In the genomic region with DNA sequence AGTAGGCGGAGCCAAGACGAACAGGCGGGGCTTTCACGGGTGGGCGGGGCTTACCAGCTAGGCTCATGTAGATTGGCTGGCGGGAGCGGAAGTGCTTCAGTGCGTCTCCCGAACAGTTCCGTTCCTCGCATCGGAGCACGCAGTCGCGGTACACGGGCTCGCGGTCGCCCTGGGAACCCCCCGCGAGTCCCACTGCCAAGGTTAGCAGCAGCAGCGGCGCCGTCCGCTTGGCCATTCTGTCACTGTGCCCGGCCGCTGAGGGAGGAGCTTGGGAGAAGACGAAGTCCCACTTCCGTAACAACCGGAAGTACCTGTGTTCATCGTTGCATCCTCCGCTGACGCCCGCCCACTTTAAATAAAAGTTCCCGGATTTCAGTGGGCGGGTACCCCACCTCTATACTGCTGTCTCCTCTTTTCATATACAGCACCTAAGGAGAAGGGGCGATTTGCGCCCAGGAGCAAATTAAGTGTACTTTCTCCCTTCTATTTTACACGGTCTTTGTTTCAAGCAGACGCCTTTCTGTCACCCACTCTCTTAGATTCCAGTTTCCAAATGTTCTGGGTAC, we compare ENCODE assay signal across 8 mouse cellular contexts. TPM values are rescaled to one million over a fixed set of nuclear protein-coding genes. Genes with fewer than 3 reads are reported as not detected.
DNase-seq lines count a peak whose midpoint lies in the region; ATAC-seq and TF ChIP-seq lines count a peak whose summit lies in the region.

Pgap3 (minus strand) TSS at position 330 of the 566 bp plus-strand sequence.

- peak within 1 kb of the TSS; percentile 85 for H3K4me2 ChIP-seq in forebrain, embryonic 16.5 days (ENCODE audit: low read length)
- peak within 1 kb of the TSS; percentile 66 for H3K4me2 ChIP-seq in lung, embryonic 15.5 days

- no peaks in the 10 kb centered on the region for H3K9me3 ChIP-seq in ES-E14 (ENCODE audit: control insufficient read depth, insufficient read depth, low read depth, low read length)
- H3K9me3 ChIP-seq in forebrain, embryonic 16.5 days (ENCODE audit: control insufficient read depth, low read length): no peaks in the 10 kb centered on the region
- H3K9me3 ChIP-seq in lung, embryonic 15.5 days: no peaks in the 10 kb centered on the region

- ATAC-seq in forebrain, embryonic 16.5 days: peak; percentile 94
- peak; percentile 87 for ATAC-seq in lung, embryonic 15.5 days (ENCODE audit: borderline replicate concordance, extremely low read depth, low FRiP score, low TSS enrichment)

- in situ Hi-C loops in ES-E14 (cut with MboI; ENCODE audit: low sequenced_read_pairs in 2 of 2, unreplicated experiment in 2 of 2): no loop called here

- peak within 1 kb of the TSS; percentile 88 for H3K27ac ChIP-seq in ES-E14 (ENCODE audit: insufficient read depth, low read depth, low read length, poor library complexity, severe bottlenecking)
- H3K27ac ChIP-seq in forebrain, embryonic 16.5 days (ENCODE audit: low read length): peak within 1 kb of the TSS; percentile 97
- H3K27ac ChIP-seq in lung, embryonic 15.5 days: peak within 1 kb of the TSS; percentile 99

- intact Hi-C loops in heart, postnatal 36 days (cut with DNase I): loop anchor here (5.0 kb wide), 1 partner anchor 37 kb away; the partner anchor contains the start of gene Mien1

- H3K4me1 ChIP-seq in ES-E14 (ENCODE audit: control insufficient read depth in 2 of 2, insufficient read depth in 2 of 2, low read length in 2 of 2, poor library complexity in 1 of 2): peaks cover 0 to 5% of the 10 kb centered on the region in 2 experiments; a peak in 1 of 4 replicates
- peaks cover 9% of the 10 kb centered on the region for H3K4me1 ChIP-seq in forebrain, embryonic 16.5 days (replicated peaks; ENCODE audit: control insufficient read depth, insufficient read depth, low read length)
- peaks cover 14% of the 10 kb centered on the region for H3K4me1 ChIP-seq in lung, embryonic 15.5 days

- no peaks in the 10 kb centered on the region for H3K36me3 ChIP-seq in ES-E14 (ENCODE audit: control insufficient read depth, insufficient read depth, low read length, poor library complexity, severe bottlenecking)
- no peaks in the 10 kb centered on the region for H3K36me3 ChIP-seq in forebrain, embryonic 16.5 days (ENCODE audit: control insufficient read depth, insufficient read depth)
- no peaks in the 10 kb centered on the region for H3K36me3 ChIP-seq in lung, embryonic 15.5 days

- peak within 1 kb of the TSS; percentile 91 for H3K9ac ChIP-seq in ES-E14 (ENCODE audit: insufficient read depth, low read depth, low read length, poor library complexity, severe bottlenecking)
- H3K9ac ChIP-seq in forebrain, embryonic 16.5 days (replicated peaks; ENCODE audit: low read depth, low read length): peak within 1 kb of the TSS; percentile 85
- H3K9ac ChIP-seq in lung, embryonic 15.5 days: peak within 1 kb of the TSS; percentile 68

- peak within 1 kb of the TSS; percentile 76 to 87 for H3K4me3 ChIP-seq in ES-E14 (ENCODE audit: insufficient read depth in 1 of 2, low read depth in 1 of 2, low read length in 2 of 2, poor library complexity in 1 of 2, severe bottlenecking in 1 of 2)
- peak within 1 kb of the TSS; percentile 86 for H3K4me3 ChIP-seq in forebrain, embryonic 16.5 days (replicated peaks; ENCODE audit: low read length)
- H3K4me3 ChIP-seq in lung, embryonic 15.5 days: peak within 1 kb of the TSS; percentile 84

- WGBS in forebrain, embryonic 16.5 days: under 1% methylated on average over 40 of the region's 40 CpGs
- 2% methylated on average over 40 of the region's 40 CpGs for WGBS in lung, embryonic 15.5 days

- peaks cover 5% of the 10 kb centered on the region; the same call in 1 of the 2 replicates for H3K27me3 ChIP-seq in forebrain, embryonic 16.5 days (replicated peaks; ENCODE audit: control insufficient read depth, insufficient read depth, low read length)
- H3K27me3 ChIP-seq in lung, embryonic 15.5 days: no peaks in the 10 kb centered on the region

- peak; percentile 92 for DNase-seq in ES-E14 (ENCODE audit: low read depth, low spot score)
- DNase-seq in cerebellum, adult 11-12 months: peak; percentile 91
- peak; percentile 81 to 90 for DNase-seq in heart, postnatal 36 days
- peak; percentile 89 to 91 for DNase-seq in layer of hippocampus, adult 8-10 months (ENCODE audit: low spot score in 2 of 2)
- DNase-seq in ovary, adult 18-20 months (ENCODE audit: low spot score): peak; percentile 86
- peak; percentile 92 for DNase-seq in thymus, postnatal 0 days (ENCODE audit: low spot score)

TF ChIP-seq in ES-E14, 5 proteins besides CTCF, POLR2A, EP300 and RAD21:
- TF ChIP-seq ZNF384 (IDR thresholded peaks at IDR 0.05; ENCODE audit: low read depth, low read length): no peak
- TF ChIP-seq ZC3H11A (IDR thresholded peaks at IDR 0.05; ENCODE audit: borderline replicate concordance, low read depth, low read length): no peak
- TF ChIP-seq CHD2 (IDR thresholded peaks at IDR 0.05; ENCODE audit: low read depth, low read length): no peak
- TF ChIP-seq MAFK (IDR thresholded peaks at IDR 0.05; ENCODE audit: insufficient read depth, low read depth, low read length): no peak
- peak; percentile 60; the same call in 1 of the 2 replicates for TF ChIP-seq HCFC1 (IDR thresholded peaks at IDR 0.05; ENCODE audit: borderline replicate concordance, insufficient read depth, low read length)

RNA-seq across cellular contexts. Expression of gene Pgap3, which starts in this region (rescaled TPM):
- total RNA-seq in ES-E14 (2012; rRNA removed): 7.4 and 10.2 TPM in 2 replicates
- polyA plus RNA-seq in forebrain, embryonic 16.5 days (2015; fragmentation: Nextera tagmentation; extraction: Ambion mirVana): 7.4 and 9.4 TPM in 2 replicates
- total RNA-seq in heart, postnatal 36 days (2021): 1 to 10 TPM; 8.5 to 9.2 TPM
- total RNA-seq in layer of hippocampus, adult 8-10 months (2022): 10 to 100 TPM in 2 of 4 experiments, 1 to 10 TPM in 2; 8.7 to 11.7 (median 9.6) TPM
- polyA plus RNA-seq in lung, embryonic 15.5 days (2015; fragmentation: Nextera tagmentation; extraction: Ambion mirVana): 13.0 and 14.7 TPM in 2 replicates
- polyA plus RNA-seq in thymus, postnatal 0 days (2015; fragmentation: Nextera tagmentation; extraction: Ambion mirVana): 12.1 and 12.7 TPM in 2 replicates

Comparison
In these comparisons a context has a peak if more than half of its experiments do, and no peak if none do; other contexts are left out.
1. Peak in every context shown above with its lines: DNase-seq, ATAC-seq, H3K4me3 ChIP-seq and H3K27ac ChIP-seq.